11 mouse cellular contexts compared by ENCODE assay signal in the genomic region with DNA sequence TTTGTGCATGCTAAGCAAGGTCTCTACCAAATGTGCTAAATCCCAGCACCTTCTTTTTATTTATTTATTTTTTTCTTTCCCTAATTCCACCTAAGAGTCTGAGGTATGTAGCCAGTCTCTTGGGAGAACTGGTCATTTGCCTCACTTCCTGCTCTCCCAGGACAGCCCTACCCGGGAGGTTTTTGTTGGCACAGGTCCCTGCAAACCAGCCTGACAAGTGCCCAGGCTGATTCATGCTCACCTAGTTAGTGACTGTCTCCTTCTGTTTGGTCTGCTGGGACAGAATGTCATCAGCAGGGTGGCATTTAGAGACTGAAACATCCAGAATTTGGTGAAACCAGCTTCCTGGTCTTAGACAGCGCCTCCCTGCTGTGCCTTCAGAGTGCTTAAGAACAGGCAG. TPM values are rescaled to one million over a fixed set of nuclear protein-coding genes. Genes with fewer than 3 reads are reported as not detected.
DNase-seq lines count a peak whose midpoint lies in the region; ATAC-seq lines count a peak whose summit lies in the region.
"Had no signal": no experiment of that assay in that cellular context is flagged by ENCODE, and none has a peak within 500 bp of the region (broad histone marks: within the 10 kb centered on the region; RNA-seq: fewer than 3 reads in every experiment).

No protein-coding gene starts in this region.

- no peaks in the 10 kb centered on the region for H3K27me3 ChIP-seq in liver, embryonic 11.5 days (replicated peaks; ENCODE audit: control insufficient read depth, insufficient read depth, low read length)
- H3K27me3 ChIP-seq: stomach, embryonic 15.5 days had no signal

- WGBS in liver, embryonic 11.5 days = 88% methylated on average over 2 of the region's 2 CpGs

- H3K9ac ChIP-seq in liver, embryonic 11.5 days (ENCODE audit: low read depth, low read length) = no peak overlapping the region
- H3K9ac ChIP-seq: liver, embryonic 14.5 days; stomach, embryonic 15.5 days had no signal

- no peaks in the 10 kb centered on the region for H3K9me3 ChIP-seq in liver, embryonic 11.5 days (ENCODE audit: control insufficient read depth, low read length)
- H3K9me3 ChIP-seq: stomach, embryonic 15.5 days had no signal

- H3K4me2 ChIP-seq in liver, embryonic 11.5 days = no peak overlapping the region
- H3K4me2 ChIP-seq: stomach, embryonic 15.5 days had no signal

- H3K36me3 ChIP-seq in liver, embryonic 11.5 days (ENCODE audit: control insufficient read depth, insufficient read depth, low read length) = peaks cover 18% of the 10 kb centered on the region

- DNase-seq in cerebellum, postnatal 4 days (ENCODE audit: low spot score in 2 of 2) = no peak
- DNase-seq in NIH3T3 (ENCODE audit: low read depth) = peak; percentile 72
- DNase-seq in cerebellum, adult 9-11 months = peak; percentile 81
- DNase-seq in kidney, postnatal 4 days = peak; percentile 65 to 71
- no peak for DNase-seq in liver, embryonic 11.5 days (ENCODE audit: low spot score)
- no peak for DNase-seq in thymus, postnatal 4 days
- no peak for DNase-seq in layer of hippocampus, adult 11-12 months (ENCODE audit: low spot score)

- H3K4me3 ChIP-seq in liver, embryonic 11.5 days (ENCODE audit: low read depth, low read length) = no peak overlapping the region
- H3K4me3 ChIP-seq: stomach, embryonic 15.5 days had no signal

- H3K27ac ChIP-seq in liver, embryonic 11.5 days (ENCODE audit: low read depth, low read length) = no peak overlapping the region
- H3K27ac ChIP-seq: liver, embryonic 14.5 days had no signal

- H3K4me1 ChIP-seq in liver, embryonic 11.5 days (replicated peaks; ENCODE audit: control insufficient read depth, insufficient read depth, low read length) = no peaks in the 10 kb centered on the region

- ATAC-seq in cerebellum, adult (ENCODE audit: insufficient number of reproducible peaks, low FRiP score, low TSS enrichment) = peak; percentile 74
- ATAC-seq in liver, embryonic 11.5 days (replicated peaks; ENCODE audit: low FRiP score) = no peak

RNA-seq across cellular contexts. Expression of a gene that starts 37.2 kb away (rescaled TPM):
- polyA plus RNA-seq in liver, embryonic 11.5 days (2014; fragmentation: Nextera tagmentation; extraction: Ambion mirVana) = 5.2 and 6.4 TPM in 2 replicates

RNA-seq across cellular contexts. Expression of a gene that starts 37.5 kb away (rescaled TPM):
- 3.4 and 4.3 TPM in 2 replicates for polyA plus RNA-seq in liver, embryonic 11.5 days (2014; fragmentation: Nextera tagmentation; extraction: Ambion mirVana)

RNA-seq across cellular contexts. Expression of a gene that starts 40.7 kb away (rescaled TPM):
- not detected in 2 replicates for polyA plus RNA-seq in liver, embryonic 11.5 days (2014; fragmentation: Nextera tagmentation; extraction: Ambion mirVana)
- polyA plus RNA-seq: intestine, embryonic 14.5 days; stomach, embryonic 15.5 days had no signal

Comparison
In these comparisons a context has a peak if more than half of its experiments do, and no peak if none do; other contexts are left out.
1. DNase-seq: peak in NIH3T3 (single experiment), cerebellum, adult 9-11 months (single experiment) and kidney, postnatal 4 days (2 of 2); none in cerebellum, postnatal 4 days (0 of 2), liver, embryonic 11.5 days (single experiment), thymus, postnatal 4 days (single experiment) and layer of hippocampus, adult 11-12 months (single experiment).